In genomic region chr5:71495621-71496020, GRCm38 (mm10) we compare ENCODE assay signal across 15 mouse cellular contexts. TPM values are rescaled to one million over a fixed set of nuclear protein-coding genes. Genes with fewer than 3 reads are reported as not detected.
DNase-seq lines count a peak whose midpoint lies in the region; ATAC-seq and TF ChIP-seq lines count a peak whose summit lies in the region.
"Had no signal": no experiment of that assay in that cellular context is flagged by ENCODE, and none has a peak within 500 bp of the region (broad histone marks: within the 10 kb centered on the region; RNA-seq: fewer than 3 reads in every experiment).

No protein-coding gene starts in this region.

- no peaks in the 10 kb centered on the region for H3K27me3 ChIP-seq in hindbrain, embryonic 16.5 days (replicated peaks; ENCODE audit: control insufficient read depth, insufficient read depth, low read length)
- H3K27me3 ChIP-seq in hindbrain, embryonic 10.5 days (ENCODE audit: insufficient read depth, poor library complexity, severe bottlenecking), result no peaks in the 10 kb centered on the region
- H3K27me3 ChIP-seq in lung, embryonic 14.5 days (ENCODE audit: insufficient read depth, low read length), result no peaks in the 10 kb centered on the region
- H3K27me3 ChIP-seq: hindbrain, embryonic 13.5 days had no signal

- no peak for TF ChIP-seq CTCF in lung, embryonic 14.5 days (IDR thresholded peaks at IDR 0.05; ENCODE audit: low read depth)

- peak; percentile 4 for DNase-seq in embryo, embryonic 11 days
- DNase-seq in embryo, embryonic 10.5 days (ENCODE audit: low spot score), result no peak
- no peak for DNase-seq in hindbrain, embryonic 10.5 days (ENCODE audit: low spot score)
- peak; percentile 5 for DNase-seq in lung, embryonic 14.5 days
- DNase-seq in lung, postnatal 10 days, result no peak
- DNase-seq in retina, postnatal 1 day, result peak; percentile 23
- DNase-seq in adrenal gland, adult 18-20 months (ENCODE audit: low spot score in 2 of 2), result no peak
- DNase-seq: adrenal gland, postnatal 25 days had no signal

- H3K4me1 ChIP-seq in hindbrain, embryonic 16.5 days (ENCODE audit: control insufficient read depth, insufficient read depth, low read depth, low read length), result no peaks in the 10 kb centered on the region
- no peaks in the 10 kb centered on the region for H3K4me1 ChIP-seq in hindbrain, embryonic 10.5 days (replicated peaks)
- H3K4me1 ChIP-seq in lung, embryonic 14.5 days (ENCODE audit: insufficient read depth), result no peaks in the 10 kb centered on the region
- H3K4me1 ChIP-seq: hindbrain, embryonic 13.5 days had no signal

- peak; percentile 64; the same call in 1 of the 2 replicates for ATAC-seq in hindbrain, embryonic 16.5 days
- ATAC-seq in lung, embryonic 14.5 days (ENCODE audit: insufficient read depth), result no peak
- ATAC-seq: forebrain, embryonic 16.5 days had no signal

- H3K9ac ChIP-seq in hindbrain, embryonic 16.5 days (ENCODE audit: low read depth, low read length), result no peak overlapping the region
- H3K9ac ChIP-seq in lung, embryonic 14.5 days, result no peak overlapping the region
- H3K9ac ChIP-seq: hindbrain, embryonic 13.5 days had no signal

- H3K9me3 ChIP-seq in hindbrain, embryonic 16.5 days (ENCODE audit: control insufficient read depth, low read length), result no peaks in the 10 kb centered on the region
- no peaks in the 10 kb centered on the region for H3K9me3 ChIP-seq in hindbrain, embryonic 10.5 days
- no peaks in the 10 kb centered on the region for H3K9me3 ChIP-seq in lung, embryonic 14.5 days (ENCODE audit: low read depth, low read length)
- H3K9me3 ChIP-seq: hindbrain, embryonic 13.5 days; midbrain, embryonic 10.5 days had no signal

- no peak overlapping the region for H3K4me3 ChIP-seq in hindbrain, embryonic 16.5 days (ENCODE audit: low read length)
- no peak overlapping the region for H3K4me3 ChIP-seq in hindbrain, embryonic 10.5 days
- no peak overlapping the region for H3K4me3 ChIP-seq in lung, embryonic 14.5 days (ENCODE audit: low read depth, low read length)
- H3K4me3 ChIP-seq: hindbrain, embryonic 13.5 days; midbrain, embryonic 10.5 days had no signal

- no peak overlapping the region for H3K27ac ChIP-seq in hindbrain, embryonic 16.5 days (ENCODE audit: low read depth, low read length)
- no peak overlapping the region for H3K27ac ChIP-seq in hindbrain, embryonic 10.5 days
- H3K27ac ChIP-seq in lung, embryonic 14.5 days (ENCODE audit: low read depth), result no peak overlapping the region
- H3K27ac ChIP-seq: hindbrain, embryonic 13.5 days; midbrain, embryonic 10.5 days had no signal

- no peak overlapping the region for H3K4me2 ChIP-seq in hindbrain, embryonic 16.5 days (ENCODE audit: low read length)
- no peak overlapping the region for H3K4me2 ChIP-seq in lung, embryonic 14.5 days
- H3K4me2 ChIP-seq: hindbrain, embryonic 13.5 days had no signal

- no peaks in the 10 kb centered on the region for H3K36me3 ChIP-seq in hindbrain, embryonic 16.5 days (ENCODE audit: control insufficient read depth, insufficient read depth, low read length)
- no peaks in the 10 kb centered on the region for H3K36me3 ChIP-seq in hindbrain, embryonic 10.5 days
- H3K36me3 ChIP-seq in lung, embryonic 14.5 days (ENCODE audit: insufficient read depth), result no peaks in the 10 kb centered on the region
- H3K36me3 ChIP-seq: hindbrain, embryonic 13.5 days; midbrain, embryonic 10.5 days had no signal

- WGBS in hindbrain, embryonic 16.5 days, result 53% methylated on average over 5 of the region's 5 CpGs
- WGBS in hindbrain, embryonic 10.5 days, result 65% methylated on average over 5 of the region's 5 CpGs
- 46% methylated on average over 5 of the region's 5 CpGs for WGBS in lung, embryonic 14.5 days

RNA-seq across cellular contexts. Expression of gene Cox7b2, which starts 52.4 kb away (rescaled TPM):
- polyA plus RNA-seq in hindbrain, embryonic 16.5 days (2015; fragmentation: Nextera tagmentation; extraction: Ambion mirVana), result 0.65 and 2.0 TPM in 2 replicates
- polyA plus RNA-seq in hindbrain, embryonic 10.5 days (2016; fragmentation: Nextera tagmentation; extraction: Ambion mirVana), result not detected in 2 replicates
- not detected in 2 replicates for polyA plus RNA-seq in lung, embryonic 14.5 days (2014; fragmentation: Nextera tagmentation; extraction: Ambion mirVana)
- not detected for total RNA-seq in adrenal gland, adult 18-20 months (2021)
- total RNA-seq: adrenal gland, postnatal 25 days; liver, adult 2 months had no signal
- polyA plus RNA-seq: gonadal fat pad, adult 2 months; large intestine, adult 2 months; liver, adult 2 months; midbrain, embryonic 10.5 days had no signal

Comparison
In these comparisons a context has a peak if more than half of its experiments do, and no peak if none do; other contexts are left out.
1. DNase-seq: peak in embryo, embryonic 11 days (single experiment), lung, embryonic 14.5 days (single experiment) and retina, postnatal 1 day (single experiment); none in embryo, embryonic 10.5 days (single experiment), hindbrain, embryonic 10.5 days (single experiment), lung, postnatal 10 days (single experiment) and adrenal gland, adult 18-20 months (0 of 2).